Mouse (Mus musculus): Measurements from ENCODE around the gene Fras1. TPM values are rescaled to one million over a fixed set of nuclear protein-coding genes. Genes with fewer than 3 reads are reported as not detected.

Gene Fras1
- polyA plus RNA-seq, 1 experiment, result 9.0 TPM

Other genes starting within 250 kb of the Fras1 start
- gene Cnot6l, start 209.8 kb upstream of the Fras1 start, polyA plus RNA-seq (2012; rRNA removed), result 17.7 and 18.0 TPM in 2 replicates
- 10.1 and 10.6 TPM in 2 replicates for gene Mrpl1, start 164.5 kb upstream of the Fras1 start, polyA plus RNA-seq (2012; rRNA removed)

Data from frontal cortex, adult 2 months (tissue).